Mouse (Mus musculus) heart, postnatal 0 days (tissue): Measurements from ENCODE around the gene Gm28729. TPM values are rescaled to one million over a fixed set of nuclear protein-coding genes. Genes with fewer than 3 reads are reported as not detected.

Experiments
- ATAC-seq: fragments of 200-750 bp; cut with Nextera tagmentation; 2 replicates; pipeline ENCODE4 v1.8.0; 2017; ENCODE audit warnings: low read depth, moderate number of reproducible peaks, moderate library complexity; ENCODE audit not compliant: insufficient read depth
- DNase-seq: peaks from one replicate; pipeline ENCODE4 v3.0.0-alpha.2; 2016; ENCODE audit warnings: low spot score
- H3K27ac ChIP-seq: fragments of 300-500 bp; sonication (generic); 2 replicates; pipeline ENCODE4 v1.5.1; 2014; ENCODE audit warnings: low read depth, mild to moderate bottlenecking
- H3K27me3 ChIP-seq: fragments of 300-500 bp; sonication (generic); 2 replicates; pipeline ENCODE4 v1.6.1; 2014; ENCODE audit warnings: low read length, mixed read lengths; ENCODE audit not compliant: control insufficient read depth, insufficient read depth
- H3K36me3 ChIP-seq: fragments of 300-500 bp; sonication (generic); replicated peaks from 2 replicates; pipeline ENCODE4 v1.6.1; 2014; ENCODE audit warnings: low read length, mixed read lengths; ENCODE audit not compliant: control insufficient read depth, insufficient read depth
- H3K4me1 ChIP-seq: fragments of 300-500 bp; sonication (generic); 2 replicates; pipeline ENCODE4 v1.6.1; 2014; ENCODE audit warnings: antibody characterized with exemption; ENCODE audit not compliant: control insufficient read depth, insufficient read depth
- H3K4me2 ChIP-seq: fragments of 300-500 bp; sonication (generic); 2 replicates; pipeline ENCODE4 v1.6.1; 2014; ENCODE audit warnings: low read depth, mild to moderate bottlenecking, low read length, moderate library complexity
- H3K4me3 ChIP-seq: fragments of 300-500 bp; sonication (generic); 2 replicates; pipeline ENCODE4 v1.5.1; 2014; ENCODE audit warnings: low read depth, low read length
- H3K9ac ChIP-seq: fragments of 300-500 bp; sonication (generic); replicated peaks from 2 replicates; pipeline ENCODE4 v1.6.1; 2014; ENCODE audit warnings: low read depth, low read length, mixed read lengths
- H3K9me3 ChIP-seq: fragments of 300-500 bp; sonication (generic); replicated peaks from 2 replicates; pipeline ENCODE4 v1.6.1; 2016; ENCODE audit warnings: low read length; ENCODE audit not compliant: control insufficient read depth
- CTCF ChIP-seq: IDR thresholded peaks from 2 replicates; pipeline ENCODE4 v1.5.1; 2016; ENCODE audit warnings: antibody characterized with exemption, control low read depth, low read depth
- EP300 ChIP-seq: IDR thresholded peaks from 2 replicates; pipeline ENCODE4 v1.6.1; 2016; ENCODE audit warnings: antibody characterized with exemption, low read depth
- WGBS: fragments of 180-500 bp; shearing (Covaris S2); extraction: QIAGEN DNeasy Blood & Tissue Kit; methylation state at CpG from one replicate; pipeline ENCODE4 v1.1.7; 2014; 5-methylcytosine and 5-hydroxymethylcytosine counted together
- polyA plus RNA-seq: library from polyadenylated mRNA; unstranded; fragments of >200 nt; fragmentation: Nextera tagmentation; extraction: Ambion mirVana; gene quantifications from 2 replicates; pipeline ENCODE4 v1.2.1, GENCODE M21; 2015
- total RNA-seq: library from RNA; depleted of rRNA; stranded (reverse); fragments of >200 nt; gene quantifications from 2 replicates; pipeline ENCODE4 v1.2.3, GENCODE M21; 2014; ENCODE audit warnings: low replicate concordance

Gene Gm28729
- total and polyA plus RNA-seq, 2 experiments from 2014 or later, result not detected

DNA sequence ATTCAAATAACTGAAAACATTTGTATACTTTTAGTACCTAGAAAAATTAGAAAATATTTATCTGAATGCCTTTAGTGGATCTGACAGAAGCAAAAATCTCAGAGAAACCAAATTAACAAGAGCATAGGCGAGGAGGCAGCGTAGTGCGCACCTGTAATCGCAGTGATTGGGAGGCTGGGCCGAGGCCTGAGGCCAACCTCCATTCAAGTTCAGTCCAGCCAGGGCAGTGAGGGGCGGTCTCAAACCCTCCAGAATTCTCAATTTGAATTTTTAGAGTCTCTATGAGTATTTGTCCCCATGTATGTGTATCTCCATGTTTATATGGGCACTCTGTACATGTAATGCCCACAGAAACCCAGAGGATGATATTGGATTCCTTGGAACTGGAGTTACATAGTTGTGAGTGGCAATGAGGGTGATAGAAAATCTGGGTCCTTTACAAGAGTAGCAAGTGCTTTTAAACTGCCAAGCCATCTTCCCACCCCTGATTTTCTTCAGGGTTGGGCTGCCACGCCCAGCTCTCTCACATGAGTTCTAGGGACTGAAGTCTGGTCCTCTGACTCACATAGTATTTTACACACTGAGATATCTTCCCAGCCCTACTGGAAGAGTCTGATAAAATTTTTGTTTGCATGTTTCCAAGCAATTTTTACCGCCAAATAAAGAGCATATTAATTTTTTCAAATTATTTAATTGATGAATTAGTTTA, 54.6 kb downstream of the Gm28729 start:
- no peak overlapping the region for H3K27ac ChIP-seq
- H3K4me1 ChIP-seq, result no peaks in the 10 kb centered on the region
- no peak overlapping the region for H3K9ac ChIP-seq
- H3K9me3 ChIP-seq, result no peaks in the 10 kb centered on the region
- WGBS, result 93% methylated on average over 8 of the region's 8 CpGs
- no peak for TF ChIP-seq CTCF
- TF ChIP-seq EP300, result no peak
- no peak overlapping the region for H3K4me2 ChIP-seq
- no peak for DNase-seq
- H3K4me3 ChIP-seq, result no peak overlapping the region
- H3K27me3 ChIP-seq, result no peaks in the 10 kb centered on the region
- ATAC-seq, result no peak
- peaks cover 29% of the 10 kb centered on the region for H3K36me3 ChIP-seq

DNA sequence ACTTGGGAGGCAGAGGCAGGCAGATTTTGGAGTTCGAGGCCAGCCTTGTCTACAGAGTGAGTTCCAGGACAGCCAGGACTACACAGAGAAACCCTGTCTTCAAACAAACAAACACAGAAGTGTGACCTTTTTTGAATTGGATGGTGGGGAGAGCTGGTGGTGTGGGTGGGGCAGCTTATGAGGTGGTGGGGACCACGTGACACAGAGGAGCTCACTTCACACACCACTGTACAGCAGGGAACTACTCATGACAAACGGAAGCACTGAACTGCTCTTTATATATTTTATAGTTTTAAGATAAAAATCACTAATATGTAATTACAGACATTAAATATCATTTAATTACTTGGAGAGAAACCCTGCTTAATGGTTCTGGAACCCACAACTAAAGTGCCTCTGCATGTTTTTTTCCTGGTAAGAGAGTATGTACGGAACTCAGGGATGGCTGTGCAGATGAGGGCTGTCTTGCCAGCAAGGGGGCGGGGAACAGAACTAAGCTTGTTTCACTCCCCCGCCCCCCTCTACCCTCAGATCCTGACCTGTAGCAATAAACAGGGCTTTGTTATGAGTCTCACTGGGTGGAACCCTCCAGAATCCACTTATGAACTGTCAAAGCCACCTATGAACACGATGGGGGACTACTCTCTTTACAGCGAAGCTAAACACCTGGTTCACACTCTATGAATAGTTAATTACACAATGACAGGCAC, 55.4 kb downstream of the Gm28729 start:
- WGBS, result 62% methylated on average over 8 of the region's 8 CpGs
- Histone ChIP-seq H3K9ac (no peak overlapping the region), H3K27me3 (no peaks in the 10 kb centered on the region), H3K4me1 (no peaks in the 10 kb centered on the region), H3K27ac (no peak overlapping the region), H3K4me2 (no peak overlapping the region), H3K4me3 (no peak overlapping the region), H3K9me3 (no peaks in the 10 kb centered on the region), H3K36me3 (peaks cover 29% of the 10 kb centered on the region)
- no peak for ATAC-seq
- no peak for DNase-seq
- no peak for TF ChIP-seq CTCF
- TF ChIP-seq EP300, result no peak

DNA sequence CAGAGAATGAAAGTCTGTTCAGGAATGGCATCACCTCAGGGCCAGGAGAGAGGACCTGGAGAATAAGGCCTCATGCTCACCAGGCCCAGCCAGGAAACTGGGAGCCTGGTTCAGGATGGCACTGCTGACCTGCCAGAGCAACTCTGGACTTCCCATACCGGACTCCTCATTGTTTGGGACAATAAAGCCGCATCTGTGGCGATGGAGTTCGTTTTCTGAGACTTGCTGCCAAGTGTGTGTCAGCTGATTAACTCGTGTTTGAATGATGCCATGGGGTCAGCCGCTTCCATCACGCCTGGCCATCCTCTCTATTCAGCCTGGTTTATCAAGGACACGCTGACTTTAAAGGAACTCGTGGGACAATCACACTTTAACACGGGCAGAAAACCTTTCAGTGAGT, 61.4 kb downstream of the Gm28729 start:
- Histone ChIP-seq H3K4me1 (no peaks in the 10 kb centered on the region), H3K9ac (no peak overlapping the region), H3K36me3 (peaks cover 35% of the 10 kb centered on the region), H3K27ac (no peak overlapping the region), H3K9me3 (0 out of 2 replicates have a peak, but pooled peaks cover 4% of the 10 kb centered on the region), H3K4me2 (no peak overlapping the region), H3K27me3 (no peaks in the 10 kb centered on the region), H3K4me3 (no peak overlapping the region)
- no peak for DNase-seq
- ATAC-seq, result no peak
- TF ChIP-seq EP300 (no peak), CTCF (no peak)
- WGBS, result 63% methylated on average over 10 of the region's 10 CpGs

DNA sequence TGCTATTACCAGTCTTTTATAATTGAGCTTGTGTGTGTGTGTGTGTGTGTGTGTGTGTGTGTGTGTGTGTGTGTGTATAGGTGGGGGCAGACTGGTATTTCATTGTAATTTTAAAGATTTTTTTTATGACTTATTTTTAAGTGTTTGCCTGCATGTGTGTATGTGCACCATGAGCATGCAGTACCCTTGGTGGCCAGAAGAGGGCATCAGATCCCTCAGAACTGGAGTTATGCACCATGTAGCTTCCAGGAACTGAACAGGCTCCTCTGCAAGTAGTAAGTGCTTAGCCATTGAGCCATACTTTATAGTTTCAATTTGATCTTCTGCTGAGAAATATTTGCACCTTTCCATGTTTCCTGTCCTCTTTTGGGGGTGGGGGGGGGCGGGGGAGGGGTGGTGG, 63.5 kb downstream of the Gm28729 start:
- TF ChIP-seq EP300 (no peak), CTCF (peak; percentile 25; the same call in 1 of the 2 replicates)
- DNase-seq (no peak), ATAC-seq (no peak)
- no peak overlapping the region for H3K4me2 ChIP-seq
- H3K9ac ChIP-seq, result no peak overlapping the region
- H3K36me3 ChIP-seq, result 0 out of 2 replicates have a peak, but pooled peaks cover 16% of the 10 kb centered on the region
- no peaks in the 10 kb centered on the region for H3K27me3 ChIP-seq
- WGBS, result 50% methylated on average over 1 of the region's 1 CpGs
- H3K9me3 ChIP-seq, result 0 out of 2 replicates have a peak, but pooled peaks cover 4% of the 10 kb centered on the region
- no peak overlapping the region for H3K4me3 ChIP-seq
- no peaks in the 10 kb centered on the region for H3K4me1 ChIP-seq
- no peak overlapping the region for H3K27ac ChIP-seq

DNA sequence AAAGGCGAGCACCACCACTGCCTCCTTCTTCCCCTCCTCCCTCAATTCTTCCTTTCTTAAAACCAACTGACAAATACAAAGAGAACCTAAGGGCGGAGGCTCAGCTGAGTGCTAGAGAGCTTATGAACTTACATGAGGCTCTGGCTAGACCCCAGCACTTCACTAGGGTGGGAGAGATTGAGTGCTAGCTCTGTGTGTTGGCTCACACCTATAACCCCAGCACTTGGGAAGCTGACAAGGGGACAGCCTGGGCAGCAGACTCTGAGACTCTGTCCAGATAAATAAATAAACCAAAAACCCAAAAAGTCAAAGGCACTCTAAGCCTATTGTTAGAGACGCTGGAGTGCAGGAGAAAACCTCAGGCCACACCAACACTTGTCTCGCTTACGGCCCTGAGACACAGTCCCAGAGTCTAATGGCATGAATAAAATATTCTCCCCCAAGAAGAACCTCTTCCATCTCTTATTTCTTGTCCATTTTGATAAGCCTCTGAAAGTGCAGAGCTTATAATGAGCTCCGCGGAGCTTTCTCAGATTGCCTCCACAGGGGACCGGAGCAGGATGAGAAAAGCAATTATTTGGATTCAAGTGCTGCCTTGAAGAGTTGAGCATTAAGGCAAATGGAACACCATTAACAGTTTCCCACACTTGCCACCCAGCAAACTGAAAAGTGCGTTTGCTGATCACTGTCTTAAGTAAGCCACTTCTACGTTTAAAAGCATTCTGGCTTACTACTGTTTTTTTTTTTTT, 64.8 kb downstream of the Gm28729 start:
- TF ChIP-seq CTCF, result no peak
- TF ChIP-seq EP300, result no peak
- 83% methylated on average over 10 of the region's 10 CpGs for WGBS
- no peaks in the 10 kb centered on the region for H3K4me1 ChIP-seq
- DNase-seq (no peak), ATAC-seq (no peak)
- H3K4me2 ChIP-seq, result no peak overlapping the region
- H3K9me3 ChIP-seq, result 0 out of 2 replicates have a peak, but pooled peaks cover 4% of the 10 kb centered on the region
- H3K27ac ChIP-seq, result no peak overlapping the region
- 0 out of 2 replicates have a peak, but pooled peaks cover 16% of the 10 kb centered on the region for H3K36me3 ChIP-seq
- H3K27me3 ChIP-seq, result no peaks in the 10 kb centered on the region
- no peak overlapping the region for H3K4me3 ChIP-seq
- no peak overlapping the region for H3K9ac ChIP-seq
